Mouse (Mus musculus): ENCODE measurements around the gene 4931422A03Rik.

GRCm38 (mm10) chr2:103957649-103958546 is 70.3 kb downstream of the 4931422A03Rik start, which contains the start of gene Lmo2:
- TF ChIP-seq NANOG (IDR thresholded peaks at IDR 0.05; ENCODE audit: borderline replicate concordance, low read length) (no peak), CTCF (conservative IDR thresholded peaks at IDR 0.05; ENCODE audit: low read length) (no peak), POU5F1 (IDR thresholded peaks at IDR 0.05; ENCODE audit: borderline replicate concordance, low read length) (no peak)

Data from E14TG2a.4 (cell line).